Mouse (Mus musculus) monocyte, adult 2 months (primary cell): ENCODE measurements around the gene Jph3.

ENCODE experiments used
- DNase-seq, 2 experiments: peaks; one replicate each; pipeline ENCODE4 v3.0.0; 2022; ENCODE audit warnings: low spot score in 2 of 2, low read depth in 1 of 2

The Jph3 gene

DNA sequence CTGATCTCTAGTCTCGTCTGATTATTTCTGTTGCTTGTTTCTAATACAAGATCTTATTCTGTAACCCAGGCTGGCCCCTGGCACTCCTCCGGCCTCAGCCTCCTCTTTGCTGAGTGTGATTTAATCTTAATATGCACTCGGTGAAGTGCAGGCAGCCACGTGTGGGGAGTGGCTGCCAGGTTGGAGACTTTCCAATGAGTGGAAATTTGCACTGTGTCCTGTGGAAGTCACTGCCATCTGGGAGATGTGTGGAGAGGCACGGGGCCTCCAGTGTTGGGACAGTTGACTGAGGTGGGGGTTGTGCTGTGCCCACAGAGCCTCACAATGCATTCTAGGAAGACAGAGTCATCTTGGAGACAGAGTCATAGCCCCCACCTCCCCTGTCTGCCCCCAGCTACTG lies 53.1 kb downstream of the Jph3 start:
- DNase-seq: no peak

DNA sequence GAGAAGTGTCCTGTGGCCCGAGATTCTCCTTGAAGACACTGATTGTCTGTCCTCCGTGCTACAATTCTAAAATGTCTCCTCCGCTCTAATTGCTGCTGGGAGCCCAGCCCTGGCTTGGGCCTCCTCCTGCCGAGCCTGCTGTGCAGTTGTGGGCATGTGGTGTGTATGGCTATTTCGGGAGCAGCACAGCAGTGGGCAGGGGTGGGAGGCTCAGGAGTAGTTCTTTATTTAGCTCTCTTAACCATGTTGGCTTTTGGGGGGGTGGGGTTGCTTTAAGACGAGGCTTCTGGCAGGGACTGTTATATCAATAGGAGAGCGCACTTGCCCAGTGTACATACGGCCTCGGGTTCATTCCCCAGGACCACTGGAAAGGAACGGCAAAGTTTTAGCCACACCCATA lies 57.1 kb downstream of the Jph3 start:
- no peak for DNase-seq

DNA sequence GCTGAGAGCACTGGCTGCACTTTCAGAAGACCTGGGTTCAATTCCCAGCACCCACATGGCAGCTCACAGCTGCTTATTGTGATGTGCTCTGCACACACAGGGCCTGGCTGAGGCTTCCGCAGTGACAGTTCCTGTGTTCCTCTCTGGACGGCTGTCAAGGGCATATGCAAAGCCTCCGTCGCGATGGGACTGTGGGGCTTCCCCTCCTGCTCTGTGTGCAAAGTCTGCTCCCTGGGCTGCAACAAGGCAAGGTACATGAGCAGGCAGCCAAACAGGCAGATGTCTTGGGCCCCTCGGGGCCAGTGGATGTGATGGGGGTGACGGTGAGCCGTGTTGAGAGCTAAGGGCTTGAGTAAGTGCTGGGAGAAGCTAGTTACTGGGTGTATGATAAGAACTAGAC lies 59.4 kb downstream of the Jph3 start:
- DNase-seq: no peak

DNA sequence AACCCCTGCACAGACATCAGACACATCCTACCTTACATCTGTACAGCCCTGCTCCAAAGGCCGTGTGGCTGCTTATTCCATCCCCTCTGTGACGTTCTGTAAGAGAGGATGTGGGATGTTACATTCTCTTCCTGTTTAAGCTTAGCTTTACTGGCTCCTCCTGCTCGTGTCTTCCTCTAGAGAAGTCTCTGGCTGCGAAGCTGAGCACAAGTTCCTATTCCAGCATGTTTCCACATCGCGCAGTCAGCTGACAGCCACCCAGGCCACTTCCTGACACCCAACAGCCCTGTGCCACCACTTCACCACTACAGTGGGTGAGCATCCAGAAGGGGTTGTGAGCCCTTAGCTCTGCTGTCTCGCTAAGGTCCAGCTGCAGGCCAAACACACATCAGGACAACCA lies 62.7 kb downstream of the Jph3 start:
- peak; percentile 58 to 61 for DNase-seq

- no peak for DNase-seq
Measured at GRCm38 (mm10) chr8:121792627-121793026, 63.2 kb downstream of the Jph3 start.

DNA sequence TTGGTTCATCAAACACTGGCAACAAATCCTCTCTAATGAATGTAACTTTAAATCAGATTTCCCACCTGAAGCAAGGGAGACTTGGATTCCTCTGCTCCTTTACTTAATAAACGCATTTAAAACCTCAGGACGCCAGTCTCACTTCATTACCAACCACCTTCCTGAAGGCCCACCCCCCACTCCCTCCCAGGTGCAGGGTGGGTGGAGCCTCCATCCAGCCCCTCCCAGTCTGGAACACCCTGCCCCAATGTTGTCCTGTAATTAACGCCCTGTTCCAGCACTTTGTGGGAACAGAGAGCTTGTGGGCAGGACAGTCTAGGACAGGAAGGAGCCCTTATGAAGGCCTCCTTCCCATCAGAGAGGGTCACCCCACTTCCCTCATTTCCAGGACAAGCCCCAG lies 64.7 kb downstream of the Jph3 start:
- no peak for DNase-seq

- no peak for DNase-seq
Measured at GRCm38 (mm10) chr8:121795461-121795860, 66.0 kb downstream of the Jph3 start.

- no peak for DNase-seq
Measured at GRCm38 (mm10) chr8:121796406-121796805, 67.0 kb downstream of the Jph3 start.

DNA sequence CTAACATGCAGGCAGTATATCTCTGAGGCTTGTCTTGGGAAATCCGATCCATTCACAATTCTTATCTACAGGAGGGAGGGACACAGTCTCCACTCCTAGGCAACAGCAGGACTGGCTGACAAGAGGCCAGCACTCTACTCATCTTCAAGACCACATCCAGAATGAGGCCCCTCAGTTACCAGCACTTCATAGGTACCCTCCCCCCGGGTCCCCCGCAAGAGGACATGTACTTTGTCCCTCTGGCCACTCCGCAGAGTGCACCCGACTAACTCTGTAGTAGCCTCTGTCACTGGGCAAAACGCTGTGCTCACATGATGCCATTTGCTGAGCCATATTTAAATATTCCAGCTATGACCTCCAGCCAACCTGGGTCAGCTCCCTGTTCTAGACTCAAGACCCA lies 69.0 kb downstream of the Jph3 start:
- no peak for DNase-seq

GRCm38 (mm10) chr8:121804829-121805228 lies 75.4 kb downstream of the Jph3 start:
- DNase-seq: no peak

DNA sequence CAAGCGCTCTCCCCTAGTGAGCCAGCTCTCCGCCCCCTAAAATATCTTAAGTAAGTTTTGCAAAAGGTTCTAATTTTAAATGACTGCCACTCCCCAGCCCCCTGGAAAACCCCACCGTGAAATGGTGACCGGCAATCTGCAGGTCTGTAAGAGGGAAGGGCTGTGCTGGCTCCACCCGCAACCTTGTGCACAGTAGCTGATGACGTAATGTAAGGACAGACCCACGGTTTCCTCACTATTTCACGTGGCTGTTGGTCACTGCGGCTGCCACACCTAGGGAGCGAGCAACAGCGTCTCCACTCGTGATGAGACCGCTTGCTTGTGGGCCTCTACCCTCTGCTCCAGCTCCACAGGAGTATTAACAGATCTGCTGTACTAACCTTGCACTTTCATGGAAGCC lies 76.7 kb downstream of the Jph3 start:
- DNase-seq: no peak

- DNase-seq: no peak
Measured at GRCm38 (mm10) chr8:121808032-121808431, 78.6 kb downstream of the Jph3 start.

- DNase-seq: no peak
Measured at GRCm38 (mm10) chr8:121809524-121810155, 80.2 kb downstream of the Jph3 start.

DNA sequence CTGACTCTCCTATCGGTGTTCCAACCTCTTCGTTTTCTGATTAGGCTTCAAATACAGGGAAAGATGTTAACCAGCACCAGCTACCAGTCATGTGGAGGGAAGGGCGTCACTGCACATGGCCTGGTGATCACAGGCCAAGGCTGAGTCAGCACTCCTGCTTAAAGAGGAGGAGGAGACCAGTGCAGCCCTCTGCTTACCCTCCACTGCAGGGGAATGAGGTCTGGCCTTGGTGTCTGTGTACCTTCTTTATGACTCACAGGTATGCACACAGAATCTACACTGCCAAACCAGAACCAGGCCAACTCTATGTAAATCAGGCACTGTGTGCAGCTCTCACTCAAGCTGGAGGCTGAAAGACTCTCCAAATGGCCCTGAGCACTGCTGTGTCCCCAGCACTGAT lies 82.1 kb downstream of the Jph3 start:
- DNase-seq: no peak

DNA sequence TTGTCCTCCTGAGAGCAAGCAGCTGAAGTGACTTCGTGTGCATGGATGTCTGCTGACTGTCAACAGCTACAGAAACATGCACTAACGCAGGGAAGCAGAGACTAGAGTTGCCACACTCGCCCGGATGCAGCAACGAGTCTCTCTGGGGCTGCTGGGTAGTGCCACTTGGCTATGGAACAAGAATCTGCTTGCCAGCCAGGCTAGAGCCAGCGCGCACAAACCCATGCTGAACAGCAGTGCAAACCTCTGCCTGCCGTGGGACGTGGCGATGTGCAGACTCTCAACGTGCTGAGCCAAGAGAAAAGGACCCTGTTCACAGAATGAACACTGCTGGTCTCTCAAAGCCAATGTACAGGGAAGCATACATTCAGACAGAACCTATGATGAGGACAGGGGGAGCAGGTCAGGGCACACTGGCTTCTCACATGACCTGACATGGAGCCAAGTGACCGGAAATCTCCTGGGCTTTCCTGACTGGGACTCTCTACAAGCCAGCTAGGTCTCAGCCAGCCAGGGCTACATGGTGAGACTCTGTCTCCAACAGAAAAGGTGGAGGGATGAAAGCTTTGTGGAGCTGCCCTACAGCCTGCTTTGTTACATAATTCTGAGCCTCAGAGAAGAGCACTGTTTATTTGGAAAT lies 82.6 kb downstream of the Jph3 start:
- no peak for DNase-seq

- no peak for DNase-seq
Measured at GRCm38 (mm10) chr8:121818226-121818625, 88.8 kb downstream of the Jph3 start.

- DNase-seq: no peak
Measured at GRCm38 (mm10) chr8:121820840-121821239, 91.4 kb downstream of the Jph3 start.

DNA sequence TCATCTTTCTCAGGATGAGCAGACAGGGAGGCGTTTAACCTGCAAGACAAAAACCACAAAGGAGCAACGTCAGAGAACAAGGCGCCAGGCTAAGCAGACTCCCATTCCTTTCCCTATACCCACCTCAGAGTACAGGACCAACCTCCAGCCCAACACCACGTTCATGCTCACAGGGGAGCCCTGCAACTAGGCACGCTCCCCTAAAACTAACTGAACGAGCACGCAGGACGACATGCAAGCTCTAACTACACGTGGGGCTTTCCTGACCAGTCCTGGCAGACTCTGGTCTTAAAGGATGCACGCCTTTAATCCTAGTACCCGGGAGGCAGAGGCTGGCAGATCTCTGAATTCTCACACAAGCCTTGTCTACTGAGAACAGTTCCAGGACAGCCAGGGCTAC lies 91.9 kb downstream of the Jph3 start:
- no peak for DNase-seq

GRCm38 (mm10) chr8:121821770-121822169 lies 92.3 kb downstream of the Jph3 start:
- no peak for DNase-seq

- no peak for DNase-seq
Measured at GRCm38 (mm10) chr8:121827726-121828125, 98.3 kb downstream of the Jph3 start.

DNA sequence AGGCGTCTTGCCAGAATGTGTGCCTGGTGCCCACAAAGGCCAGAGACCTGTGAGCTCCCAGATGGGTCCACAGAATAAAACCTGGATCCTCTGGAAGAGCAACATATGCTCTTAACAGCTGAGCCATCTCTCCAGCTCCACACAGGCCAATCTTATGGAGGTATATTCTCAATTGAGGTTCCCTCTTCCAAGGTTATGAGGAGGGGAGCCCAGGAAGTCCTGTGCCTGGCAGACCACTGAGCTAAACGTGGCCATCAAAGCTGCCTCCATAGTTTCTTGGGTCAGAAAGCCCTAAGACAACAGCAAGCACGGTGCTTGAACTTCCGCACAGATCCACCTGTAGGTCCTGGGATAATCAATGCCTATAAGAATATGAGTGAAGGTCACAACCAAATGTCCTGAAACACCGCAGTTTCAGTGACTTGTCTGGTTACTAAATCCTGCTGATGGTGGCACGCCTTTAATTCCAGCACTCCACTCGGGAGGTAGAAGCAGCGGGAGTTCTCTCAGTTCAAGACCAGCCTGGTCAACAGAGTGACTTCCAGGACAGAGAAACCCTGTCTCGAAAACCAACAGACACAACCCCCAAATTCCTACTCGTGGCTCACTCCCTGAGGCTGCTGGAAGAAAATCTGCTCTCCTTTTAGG lies 99.1 kb downstream of the Jph3 start:
- DNase-seq: no peak

DNA sequence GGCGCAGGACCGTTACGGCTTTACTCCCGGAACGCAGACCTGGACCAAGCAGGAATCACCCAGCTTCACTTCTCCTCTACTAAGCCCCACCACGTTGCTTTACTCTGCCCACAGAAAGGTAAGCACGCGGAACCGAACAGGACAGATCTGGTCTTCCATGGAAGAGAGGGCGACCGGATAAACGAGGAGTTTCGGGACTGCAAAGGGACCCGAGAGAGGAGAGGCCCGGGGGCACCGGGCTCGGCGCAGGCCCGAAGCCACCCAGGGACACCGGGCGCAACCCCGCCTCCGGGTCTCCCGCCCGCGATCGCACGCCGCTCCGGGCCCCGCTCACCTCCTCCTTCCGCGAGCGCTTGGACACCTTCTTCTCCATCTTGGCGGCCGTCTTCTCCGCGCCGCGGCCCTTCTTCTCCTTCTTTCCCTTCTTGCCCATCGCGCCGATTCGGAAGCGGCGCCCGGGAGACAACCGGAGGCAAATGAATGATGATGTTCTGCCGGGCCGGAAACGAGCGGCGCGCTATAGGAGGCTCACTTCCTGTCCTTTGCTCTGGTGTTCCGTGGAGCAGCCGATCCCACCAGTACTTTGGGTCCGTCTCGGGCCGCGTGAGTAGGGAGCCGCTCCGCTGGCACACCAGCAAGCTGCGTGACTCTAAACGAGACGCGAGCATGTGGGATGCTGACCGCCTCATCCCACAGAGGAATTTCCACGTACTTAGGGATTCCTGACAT lies 99.8 kb downstream of the Jph3 start, which contains the start of gene Klhdc4:
Klhdc4 (minus strand) TSS at position 522 of the 729 bp plus-strand sequence.
- DNase-seq: peak; percentile 60 to 80
